Mouse (Mus musculus) heart, embryonic 15.5 days (tissue): ENCODE data around the gene Tcam1. TPM values are rescaled to one million over a fixed set of nuclear protein-coding genes. Genes with fewer than 3 reads are reported as not detected.

ENCODE experiments used
- polyA plus RNA-seq: library from polyadenylated mRNA; unstranded; fragments of >200 nt; fragmentation: Nextera tagmentation; extraction: Ambion mirVana; gene quantifications from 2 replicates; pipeline ENCODE4 v1.2.1, GENCODE M21; 2015

Gene Tcam1
- polyA plus RNA-seq, 1 experiment from 2014 or later = not detected

Other genes with a start within 250 kb of the Tcam1 start
- gene Dcaf7, start 239.8 kb upstream of the Tcam1 start, polyA plus RNA-seq = 35.0 and 48.7 TPM in 2 replicates
- 10.1 and 11.5 TPM in 2 replicates for gene Taco1, start 210.6 kb upstream of the Tcam1 start, polyA plus RNA-seq
- gene Map3k3, start 192.1 kb upstream of the Tcam1 start, polyA plus RNA-seq = 19.2 and 24.9 TPM in 2 replicates
- gene Gm10840, start 115.8 kb upstream of the Tcam1 start, polyA plus RNA-seq = not detected in 2 replicates
- 75.9 and 110 TPM in 2 replicates for gene Limd2, start 115.8 kb upstream of the Tcam1 start, polyA plus RNA-seq
- 16.5 and 20.0 TPM in 2 replicates for gene Strada, start 74.5 kb upstream of the Tcam1 start, polyA plus RNA-seq
- gene Ccdc47, start 60.3 kb upstream of the Tcam1 start, polyA plus RNA-seq = 87.3 and 88.2 TPM in 2 replicates
- gene Ddx42, start 59.7 kb upstream of the Tcam1 start, polyA plus RNA-seq = 41.1 and 47.3 TPM in 2 replicates
- gene Ftsj3, start 20.6 kb upstream of the Tcam1 start, polyA plus RNA-seq = 31.1 and 37.5 TPM in 2 replicates
- gene Psmc5, start 20.5 kb upstream of the Tcam1 start, polyA plus RNA-seq = 195 and 215 TPM in 2 replicates
- 18.2 and 35.7 TPM in 2 replicates for gene Smarcd2, start 3.7 kb upstream of the Tcam1 start, polyA plus RNA-seq
- not detected in 2 replicates for gene Gh, start 25.2 kb downstream of the Tcam1 start, polyA plus RNA-seq
- gene Cd79b, start 38.1 kb downstream of the Tcam1 start, polyA plus RNA-seq = 1.0 and 2.8 TPM in 2 replicates
- gene Scn4a, start 76.6 kb downstream of the Tcam1 start, polyA plus RNA-seq = 0.06 and 0.24 TPM in 2 replicates
- 0.44 and 0.62 TPM in 2 replicates for gene Prr29, start 88.8 kb downstream of the Tcam1 start, polyA plus RNA-seq
- 79.4 and 87.1 TPM in 2 replicates for gene Icam2, start 111.4 kb downstream of the Tcam1 start, polyA plus RNA-seq
- gene Ern1, start 211.2 kb downstream of the Tcam1 start, polyA plus RNA-seq = 3.8 and 5.2 TPM in 2 replicates